Mouse (Mus musculus): ENCODE results near the gene 4930518I15Rik. TPM values are rescaled to one million over a fixed set of nuclear protein-coding genes. Genes with fewer than 3 reads are reported as not detected.
"Not testable (repeated sequence)": the region's sequence is repeated elsewhere in the genome, so short reads cannot be mapped to it uniquely, and the experiment has no call there.

4930518I15Rik gene
- polyA plus RNA-seq, 1 experiment from 2014 or later, result 10.7 TPM

DNA sequence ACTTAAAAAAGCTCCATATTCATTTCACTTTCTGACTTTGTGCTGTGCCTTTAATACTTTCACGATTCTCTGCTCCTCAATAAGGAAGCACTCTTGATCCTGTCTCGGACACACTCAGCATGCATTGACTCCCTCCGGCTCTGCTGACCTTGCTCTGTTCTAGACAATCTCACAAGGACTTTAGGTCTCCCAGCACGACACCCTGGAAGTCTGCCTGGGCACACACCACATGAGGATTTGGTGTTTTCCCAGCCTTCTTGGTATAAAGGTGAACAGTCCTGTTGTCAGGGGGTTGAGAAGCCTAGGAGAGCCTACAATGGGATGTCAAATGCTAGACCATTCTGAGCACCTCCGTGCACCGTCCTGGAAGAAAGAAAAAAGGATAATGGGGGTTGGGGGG lies 35.1 kb upstream of the 4930518I15Rik start:
- H3K9ac ChIP-seq, result no peak overlapping the region
- H3K4me3 ChIP-seq, result no peak overlapping the region
- H3K4me2 ChIP-seq (replicated peaks), result no peak overlapping the region
- H3K36me3 ChIP-seq, result no peaks in the 10 kb centered on the region
- H3K4me1 ChIP-seq, result peaks cover 8% of the 10 kb centered on the region
- 71% methylated on average over 6 of the region's 6 CpGs for WGBS
- ATAC-seq (ENCODE audit: low FRiP score), result no peak
- no peaks in the 10 kb centered on the region for H3K9me3 ChIP-seq (replicated peaks)
- H3K27me3 ChIP-seq, result no peaks in the 10 kb centered on the region
- H3K27ac ChIP-seq, result no peak overlapping the region

DNA sequence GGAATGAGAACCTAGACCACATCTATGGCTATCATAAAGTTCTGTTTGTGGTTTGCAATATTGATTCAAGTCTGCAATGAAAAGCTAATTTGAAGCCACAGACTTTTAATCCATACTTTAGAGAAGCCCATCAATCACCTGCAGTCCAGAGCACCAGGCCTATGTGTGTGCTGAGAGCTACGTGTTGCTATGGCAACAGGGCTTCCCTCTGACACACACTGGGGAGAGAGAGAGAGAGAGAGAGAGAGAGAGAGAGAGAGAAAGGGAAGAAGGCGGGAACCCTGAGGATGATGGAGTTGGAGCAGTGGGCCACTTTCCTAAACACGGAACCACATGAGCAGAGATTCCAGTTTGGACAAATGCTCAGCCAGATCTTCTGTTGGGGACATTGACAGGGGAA lies 34.5 kb upstream of the 4930518I15Rik start:
- Histone ChIP-seq H3K27ac (no peak overlapping the region), H3K9ac (no peak overlapping the region), H3K4me2 (replicated peaks) (no peak overlapping the region), H3K9me3 (replicated peaks) (no peaks in the 10 kb centered on the region), H3K36me3 (no peaks in the 10 kb centered on the region), H3K4me1 (peaks cover 8% of the 10 kb centered on the region), H3K4me3 (no peak overlapping the region), H3K27me3 (no peaks in the 10 kb centered on the region)
- ATAC-seq (ENCODE audit: low FRiP score), result 0 out of 2 replicates have a peak, but pooled peaks have one; percentile 50
- 47% methylated on average over 3 of the region's 3 CpGs for WGBS

DNA sequence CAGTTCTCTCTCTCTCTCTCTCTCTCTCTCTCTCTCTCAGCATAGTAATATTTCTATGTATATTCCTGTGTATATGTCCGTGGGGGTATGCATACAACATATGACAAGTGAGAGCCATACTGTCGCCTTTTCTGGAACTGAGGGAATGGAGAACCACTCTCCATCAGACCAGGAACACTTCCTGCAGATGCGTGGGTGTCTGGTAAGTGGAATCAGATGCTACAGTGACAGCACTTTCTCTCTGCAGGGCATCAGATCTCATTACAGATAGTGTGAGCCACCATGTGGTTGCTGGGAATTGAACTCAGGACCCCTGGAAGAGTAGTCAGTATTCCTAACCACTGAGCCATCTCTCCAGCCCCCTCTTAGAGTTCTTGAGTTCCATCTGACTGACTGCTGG lies 30.7 kb upstream of the 4930518I15Rik start:
- Histone ChIP-seq H3K4me2 (replicated peaks) (no peak overlapping the region), H3K4me1 (peaks cover 8% of the 10 kb centered on the region), H3K27ac (no peak overlapping the region), H3K36me3 (no peaks in the 10 kb centered on the region), H3K4me3 (no peak overlapping the region), H3K9ac (no peak overlapping the region), H3K27me3 (no peaks in the 10 kb centered on the region), H3K9me3 (replicated peaks) (no peaks in the 10 kb centered on the region)
- WGBS, result 77% methylated on average over 3 of the region's 3 CpGs
- ATAC-seq (ENCODE audit: low FRiP score), result no peak

DNA sequence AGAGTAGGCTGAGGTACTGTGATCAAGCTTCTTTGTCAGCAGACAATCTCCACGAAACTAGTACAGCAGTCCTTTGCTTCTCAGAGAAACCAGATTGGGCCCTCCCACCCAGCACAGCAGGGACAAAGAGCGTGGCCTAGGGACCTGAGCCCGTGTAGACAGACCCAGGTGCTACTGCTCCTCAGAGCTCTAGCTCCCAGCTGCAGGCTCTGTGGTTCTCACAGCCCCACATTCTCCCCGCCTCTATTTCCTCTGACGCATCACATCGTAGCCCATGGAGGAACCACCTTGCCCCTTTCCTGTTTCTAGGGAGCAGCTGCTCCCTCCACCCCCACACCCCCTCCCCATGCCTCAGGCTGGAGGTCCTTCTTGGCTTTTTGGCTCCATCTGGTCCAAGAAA lies 29.3 kb upstream of the 4930518I15Rik start, which contains the start of gene Sla2:
TSS of gene Sla2 (minus strand) at position 176 of the 400 bp plus-strand sequence.
- no peak for ATAC-seq (ENCODE audit: low FRiP score)
- Histone ChIP-seq H3K27ac (no peak within 1 kb of the TSS), H3K9me3 (replicated peaks) (no peaks in the 10 kb centered on the region), H3K36me3 (no peaks in the 10 kb centered on the region), H3K27me3 (no peaks in the 10 kb centered on the region), H3K4me3 (no peak within 1 kb of the TSS), H3K4me1 (peaks cover 1% of the 10 kb centered on the region), H3K9ac (no peak within 1 kb of the TSS), H3K4me2 (replicated peaks) (no peak within 1 kb of the TSS)
- 67% methylated on average over 6 of the region's 6 CpGs for WGBS

DNA sequence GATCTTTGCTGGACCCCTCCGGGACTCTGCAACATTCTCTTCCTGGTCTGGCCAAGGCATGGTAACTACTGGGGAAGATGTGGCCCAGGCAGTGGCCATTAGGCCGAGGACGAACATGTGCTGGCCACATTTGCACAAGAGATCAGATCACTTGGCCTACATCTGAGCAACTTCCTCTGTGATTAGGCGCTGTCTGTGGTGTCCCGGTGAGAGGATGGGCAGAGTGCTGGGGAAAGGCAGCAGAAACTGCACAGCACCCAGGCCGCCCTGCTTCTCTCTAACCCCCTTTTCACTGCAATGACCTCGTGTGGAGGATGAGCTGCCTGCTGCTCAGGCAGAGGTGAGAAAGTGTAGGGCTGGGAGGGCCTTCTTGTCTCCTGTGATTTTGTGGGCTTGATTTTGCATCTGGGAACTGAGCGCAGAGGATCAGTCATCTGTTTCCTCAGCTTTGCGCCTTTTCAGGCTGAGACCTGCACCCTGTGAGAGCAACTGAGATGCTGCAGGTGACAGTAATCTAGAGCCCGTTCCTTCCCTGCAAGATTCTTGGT lies 28.4 kb upstream of the 4930518I15Rik start:
- no peak overlapping the region for H3K27ac ChIP-seq
- no peak overlapping the region for H3K9ac ChIP-seq
- H3K4me3 ChIP-seq, result no peak overlapping the region
- ATAC-seq (ENCODE audit: low FRiP score), result no peak
- no peaks in the 10 kb centered on the region for H3K9me3 ChIP-seq (replicated peaks)
- WGBS, result 69% methylated on average over 10 of the region's 10 CpGs
- H3K36me3 ChIP-seq, result no peaks in the 10 kb centered on the region
- H3K4me1 ChIP-seq, result no peaks in the 10 kb centered on the region
- H3K4me2 ChIP-seq (replicated peaks), result no peak overlapping the region
- H3K27me3 ChIP-seq, result no peaks in the 10 kb centered on the region

DNA sequence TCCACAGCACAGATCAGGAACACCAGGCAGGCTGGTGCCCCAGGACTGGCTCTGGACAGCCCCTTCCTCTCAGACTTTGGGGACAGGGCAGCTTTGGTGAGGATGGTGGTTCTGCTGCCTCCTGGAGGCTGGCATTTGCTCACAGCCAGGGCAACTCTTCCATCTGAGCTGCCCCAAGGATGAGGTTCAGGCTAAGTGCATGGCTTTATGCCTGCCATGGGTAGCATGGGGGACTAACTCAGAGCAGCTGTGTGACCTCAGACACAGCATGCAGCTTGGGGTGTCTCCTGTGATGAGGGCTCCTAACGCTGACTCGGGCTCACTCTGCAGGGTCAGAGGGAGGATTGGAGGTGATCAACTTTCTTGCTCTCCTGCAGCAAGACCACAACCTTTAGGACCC lies 27.9 kb upstream of the 4930518I15Rik start:
- H3K4me2 ChIP-seq (replicated peaks); H3K27me3 ChIP-seq; H3K27ac ChIP-seq; H3K9ac ChIP-seq; H3K4me1 ChIP-seq; ATAC-seq (ENCODE audit: low FRiP score); H3K4me3 ChIP-seq; H3K36me3 ChIP-seq; H3K9me3 ChIP-seq (replicated peaks): not testable (repeated sequence)
- WGBS, result 58% methylated on average over 2 of the region's 2 CpGs

DNA sequence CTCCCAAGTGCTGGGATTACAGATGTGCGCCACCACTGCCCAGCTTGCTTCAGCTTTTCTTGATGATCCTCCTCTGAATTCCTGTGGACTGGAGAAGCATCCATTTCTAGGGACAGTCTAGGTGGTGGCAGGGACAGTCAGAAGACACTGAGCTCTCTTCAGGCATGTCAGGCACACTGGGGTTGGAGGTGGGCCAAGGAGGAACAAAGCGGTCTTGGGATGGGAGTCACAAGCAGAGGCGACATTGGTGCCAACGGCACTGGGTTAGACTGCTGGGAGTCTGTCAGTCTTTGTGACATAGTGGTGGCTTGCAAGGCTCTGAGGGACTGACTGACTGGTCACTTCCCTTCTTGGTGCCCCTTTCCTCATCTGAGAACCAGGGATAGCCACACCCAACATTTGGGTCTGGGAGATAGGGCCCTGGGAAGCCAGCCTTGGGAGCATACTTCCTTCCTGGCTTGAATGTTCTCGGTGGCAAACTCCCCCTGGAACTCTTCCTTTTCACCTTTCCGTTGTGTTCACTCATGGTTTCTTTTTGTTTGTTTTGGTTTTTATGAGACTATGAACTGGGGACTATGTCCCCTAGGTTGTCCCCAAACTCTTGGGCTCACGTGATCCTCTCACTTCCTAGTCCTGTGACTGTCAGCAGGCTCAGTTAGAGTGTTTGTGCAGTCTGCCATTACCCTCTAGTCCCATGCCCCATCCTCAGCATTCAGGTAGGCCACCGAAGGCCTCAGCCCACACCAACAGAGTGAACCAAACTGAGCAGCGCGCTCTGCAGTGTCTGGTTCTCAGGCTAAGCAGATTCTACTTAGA lies 26.9 kb upstream of the 4930518I15Rik start:
- Histone ChIP-seq H3K4me1 (no peaks in the 10 kb centered on the region), H3K4me2 (replicated peaks) (no peak overlapping the region), H3K9ac (no peak overlapping the region), H3K4me3 (no peak overlapping the region), H3K9me3 (replicated peaks) (no peaks in the 10 kb centered on the region), H3K27ac (no peak overlapping the region), H3K27me3 (no peaks in the 10 kb centered on the region), H3K36me3 (no peaks in the 10 kb centered on the region)
- 87% methylated on average over 10 of the region's 10 CpGs for WGBS
- no peak for ATAC-seq (ENCODE audit: low FRiP score)

DNA sequence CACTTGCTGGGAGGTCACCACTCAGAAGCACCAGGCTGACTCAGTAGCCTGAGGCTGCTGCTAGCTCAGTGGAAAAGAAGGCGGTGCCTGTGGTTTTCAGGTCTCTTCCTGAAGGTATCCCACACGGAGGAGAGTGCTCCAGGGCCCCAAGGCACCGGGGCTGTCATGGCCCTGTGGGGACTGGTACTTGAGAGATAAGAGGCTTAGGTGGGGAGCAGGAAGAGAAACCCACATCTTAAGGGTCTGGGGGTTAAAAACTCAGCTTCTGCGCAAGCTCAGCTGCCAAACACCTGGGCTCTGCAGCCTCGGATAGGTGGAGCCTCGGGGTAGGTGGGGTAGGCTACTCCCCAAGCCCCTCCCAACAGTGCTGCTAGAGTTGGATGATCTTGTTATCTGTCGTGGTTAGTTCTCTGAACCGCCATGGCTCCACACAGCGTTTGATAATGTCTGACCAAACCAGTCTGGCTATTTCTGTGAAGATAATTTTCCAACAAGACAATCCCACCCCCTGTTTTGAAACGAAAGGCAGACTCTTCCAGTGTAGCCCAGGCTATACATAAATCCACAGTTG lies 24.8 kb upstream of the 4930518I15Rik start:
- Histone ChIP-seq H3K4me1 (no peaks in the 10 kb centered on the region), H3K9me3 (replicated peaks) (no peaks in the 10 kb centered on the region), H3K36me3 (no peaks in the 10 kb centered on the region), H3K4me3 (no peak overlapping the region), H3K9ac (no peak overlapping the region), H3K27me3 (no peaks in the 10 kb centered on the region), H3K4me2 (replicated peaks) (no peak overlapping the region), H3K27ac (no peak overlapping the region)
- no peak for ATAC-seq (ENCODE audit: low FRiP score)
- 47% methylated on average over 10 of the region's 10 CpGs for WGBS

DNA sequence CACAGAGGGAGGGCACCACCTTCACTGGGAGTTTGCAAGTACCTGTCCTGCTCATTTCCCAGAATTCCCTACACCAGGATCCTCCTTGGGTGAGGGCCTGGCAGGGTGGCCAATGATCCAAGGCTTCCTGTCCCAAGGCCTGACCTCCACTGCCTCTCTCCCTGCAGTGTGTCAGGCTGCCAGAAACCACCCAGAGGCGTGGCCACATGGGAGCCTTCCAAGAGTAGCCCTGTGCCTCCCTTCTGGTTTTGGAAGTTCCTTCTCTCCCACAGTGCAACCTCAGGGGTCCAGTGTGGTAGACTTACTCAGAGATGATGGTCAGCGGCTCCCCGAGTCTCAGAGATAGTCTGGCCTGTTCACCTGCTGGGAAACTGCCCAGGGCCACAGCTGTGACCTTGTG lies 21.8 kb upstream of the 4930518I15Rik start:
- H3K27ac ChIP-seq, result no peak overlapping the region
- WGBS, result 70% methylated on average over 3 of the region's 3 CpGs
- no peak for ATAC-seq (ENCODE audit: low FRiP score)

DNA sequence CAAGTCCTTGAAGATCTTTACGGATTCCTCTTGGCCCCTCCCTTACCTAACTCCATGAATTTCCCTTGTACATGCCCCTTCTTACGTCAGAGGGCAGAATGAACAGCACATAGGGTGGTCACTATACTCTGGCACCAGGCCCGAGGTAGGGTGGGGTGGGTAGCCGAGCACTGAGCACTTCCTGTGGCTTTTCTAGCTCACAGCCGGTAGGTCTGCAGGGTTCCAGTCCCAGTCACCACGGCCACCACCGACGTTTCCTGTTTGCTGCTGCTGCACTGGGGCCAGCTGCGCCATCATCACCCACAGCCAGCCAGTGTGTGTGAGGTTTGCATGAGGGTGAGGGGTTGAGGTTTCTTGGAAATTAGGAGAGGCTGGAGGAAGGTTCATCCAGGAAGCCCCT lies 20.0 kb upstream of the 4930518I15Rik start:
- H3K9ac ChIP-seq, result no peak overlapping the region
- no peak for ATAC-seq (ENCODE audit: low FRiP score)
- no peaks in the 10 kb centered on the region for H3K27me3 ChIP-seq
- WGBS, result 68% methylated on average over 9 of the region's 9 CpGs
- no peak overlapping the region for H3K4me3 ChIP-seq
- H3K27ac ChIP-seq, result no peak overlapping the region
- no peaks in the 10 kb centered on the region for H3K4me1 ChIP-seq
- H3K9me3 ChIP-seq (replicated peaks), result no peaks in the 10 kb centered on the region
- no peak overlapping the region for H3K4me2 ChIP-seq (replicated peaks)
- peaks cover 28% of the 10 kb centered on the region for H3K36me3 ChIP-seq

More for the DNA sequence above, 21.8 kb upstream of the 4930518I15Rik start:
- no peaks in the 10 kb centered on the region for H3K27me3 ChIP-seq
- no peaks in the 10 kb centered on the region for H3K4me1 ChIP-seq
- no peak overlapping the region for H3K9ac ChIP-seq
- H3K4me2 ChIP-seq (replicated peaks), result no peak overlapping the region
- H3K4me3 ChIP-seq, result no peak overlapping the region
- H3K36me3 ChIP-seq, result peaks cover 11% of the 10 kb centered on the region
- H3K9me3 ChIP-seq (replicated peaks), result no peaks in the 10 kb centered on the region

DNA sequence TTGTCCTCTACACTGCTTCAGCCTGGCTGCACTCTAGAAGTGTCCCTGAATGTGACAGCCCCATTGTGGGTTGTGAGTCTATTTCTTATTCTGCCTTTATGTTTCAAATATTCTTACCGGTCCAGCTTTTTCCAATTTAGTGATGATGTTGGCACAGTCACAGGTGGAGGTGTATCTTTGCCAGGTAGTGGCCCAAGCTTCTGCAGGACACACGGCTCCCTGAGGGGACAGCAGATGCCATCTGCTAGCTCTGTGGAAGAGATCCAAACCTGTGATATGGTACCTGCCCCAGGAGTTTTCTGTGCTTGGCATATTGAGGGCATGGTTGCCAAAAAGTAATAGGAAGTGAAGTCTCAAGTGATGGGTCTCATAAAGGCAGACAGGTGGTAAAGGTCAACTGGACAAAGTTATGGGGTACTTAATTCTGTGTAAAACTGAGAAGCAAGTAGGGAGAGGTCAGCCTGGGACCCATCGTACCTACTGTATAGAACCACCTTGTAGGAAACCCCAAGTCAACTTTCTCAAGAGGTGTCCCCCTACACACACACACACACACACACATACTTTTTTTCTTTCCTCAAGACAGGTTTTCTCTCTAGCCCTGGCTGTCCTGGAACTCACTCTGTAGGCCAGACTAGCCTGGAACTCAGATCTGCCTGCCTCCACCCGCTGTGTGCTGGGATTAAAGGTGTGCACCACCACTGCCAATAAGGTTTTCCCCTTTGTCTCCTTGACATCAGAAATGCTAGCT lies 17.2 kb upstream of the 4930518I15Rik start:
- Histone ChIP-seq H3K27ac (no peak overlapping the region), H3K36me3 (peaks cover 50% of the 10 kb centered on the region), H3K4me1 (peaks cover 4% of the 10 kb centered on the region), H3K9ac (no peak overlapping the region), H3K4me3 (no peak overlapping the region), H3K4me2 (replicated peaks) (no peak overlapping the region), H3K9me3 (replicated peaks) (no peaks in the 10 kb centered on the region), H3K27me3 (no peaks in the 10 kb centered on the region)
- ATAC-seq (ENCODE audit: low FRiP score), result no peak
- 89% methylated on average over 4 of the region's 4 CpGs for WGBS

DNA sequence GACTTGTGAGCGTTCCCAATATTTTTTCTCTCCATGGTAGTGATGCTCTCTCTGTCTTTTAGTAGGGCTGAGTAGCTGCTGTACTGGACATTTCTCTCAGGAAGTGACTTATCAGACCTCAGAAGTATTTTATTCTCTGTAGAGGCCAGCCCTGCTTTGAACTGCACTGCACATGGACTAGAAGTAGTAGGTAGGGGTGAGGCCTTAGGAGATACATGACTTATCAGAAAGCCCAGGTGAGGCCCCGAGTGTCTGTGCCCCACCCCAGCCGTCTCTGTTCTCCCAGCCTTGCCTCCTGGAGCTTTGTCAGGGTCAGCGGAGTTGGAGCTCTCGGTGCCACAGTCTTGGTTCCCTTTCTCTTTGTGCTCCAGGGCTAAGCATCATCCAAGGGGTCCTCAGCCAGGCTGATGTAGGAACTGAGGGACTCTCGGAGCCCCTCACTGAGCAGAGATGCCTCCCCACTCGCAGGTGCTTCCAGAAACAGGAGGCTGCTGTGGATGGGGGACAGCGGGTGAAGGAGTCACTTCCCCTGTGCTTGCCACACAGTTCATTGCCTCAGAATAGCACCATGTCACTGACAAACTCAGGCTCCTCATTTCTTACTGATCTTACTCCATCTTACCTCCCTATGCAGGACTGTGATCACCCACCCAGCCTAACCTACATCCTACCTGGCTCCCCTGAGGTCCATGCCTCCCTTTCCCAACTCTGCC lies 16.5 kb upstream of the 4930518I15Rik start:
- Histone ChIP-seq H3K36me3 (peaks cover 57% of the 10 kb centered on the region), H3K4me3 (no peak overlapping the region), H3K27ac (no peak overlapping the region), H3K9me3 (replicated peaks) (no peaks in the 10 kb centered on the region), H3K4me2 (replicated peaks) (no peak overlapping the region), H3K27me3 (no peaks in the 10 kb centered on the region), H3K9ac (no peak overlapping the region), H3K4me1 (peaks cover 4% of the 10 kb centered on the region)
- 89% methylated on average over 8 of the region's 8 CpGs for WGBS
- ATAC-seq (ENCODE audit: low FRiP score), result no peak
